Mouse (Mus musculus) embryonic facial prominence, embryonic 10.5 days (tissue): ENCODE measurements at regions not wholly inside any gene's neighbourhood (a gene's known extent, or its start where the extent isn't known, plus 50 kb on each side); places are given as distances from the start of the nearest gene placed in this dataset.
A peak's percentile ranks its signal among the peaks of the same experiment; 100 is the strongest.

ENCODE experiments used
- DNase-seq: peaks from one replicate; pipeline ENCODE4 v3.0.0-alpha.2; 2017; ENCODE audit warnings: low spot score
- H3K27ac ChIP-seq: fragments of 300-500 bp; sonication (generic); replicated peaks from 2 replicates; pipeline ENCODE4 v1.5.1; 2016; ENCODE audit warnings: mild to moderate bottlenecking
- H3K27me3 ChIP-seq: fragments of 300-500 bp; sonication (generic); replicated peaks from 2 replicates; pipeline ENCODE4 v1.6.1; 2016; ENCODE audit warnings: low read depth, mild to moderate bottlenecking; ENCODE audit not compliant: poor library complexity, severe bottlenecking
- H3K36me3 ChIP-seq: fragments of 300-500 bp; sonication (generic); replicated peaks from 2 replicates; pipeline ENCODE4 v1.6.1; 2016; ENCODE audit warnings: mild to moderate bottlenecking, moderate library complexity
- H3K4me1 ChIP-seq: fragments of 300-500 bp; sonication (generic); 2 replicates; pipeline ENCODE4 v1.6.1; 2016
- H3K4me3 ChIP-seq: fragments of 300-500 bp; sonication (generic); 2 replicates; pipeline ENCODE4 v1.5.1; 2016; ENCODE audit warnings: mild to moderate bottlenecking, moderate library complexity
- H3K9me3 ChIP-seq: fragments of 300-500 bp; sonication (generic); 2 replicates; pipeline ENCODE4 v1.6.1; 2016; ENCODE audit warnings: mild to moderate bottlenecking
- WGBS: fragments of 180-500 bp; shearing (Covaris S2); methylation state at CpG from one replicate; pipeline ENCODE4 v1.1.7; 2016; 5-methylcytosine and 5-hydroxymethylcytosine counted together

DNA sequence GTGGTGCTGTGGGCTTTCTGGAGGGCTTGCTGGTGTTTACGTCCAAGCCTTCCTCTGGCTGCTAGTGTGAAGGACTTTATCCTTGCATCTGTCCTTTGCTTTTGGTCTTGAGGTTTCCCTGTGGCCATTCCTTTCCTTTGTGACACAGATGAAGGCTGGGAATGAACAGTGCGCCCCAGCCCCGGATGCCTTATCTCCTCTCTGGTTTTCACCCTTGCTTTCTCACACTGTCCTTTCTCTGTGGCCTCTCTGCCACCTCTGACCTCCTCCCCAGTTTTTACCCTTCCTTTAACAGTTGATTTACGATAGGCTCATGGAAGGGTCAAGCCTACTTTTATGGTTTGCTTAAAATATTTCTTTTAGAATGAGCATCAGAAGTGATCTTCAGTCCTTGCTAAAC lies 53.2 kb downstream of the Gas1 start:
- peaks cover 38% of the 10 kb centered on the region for H3K4me1 ChIP-seq
- H3K9me3 ChIP-seq = no peaks in the 10 kb centered on the region
- 0 out of 2 replicates have a peak overlapping the region, but pooled peaks have one; percentile 10 for H3K27ac ChIP-seq
- no peak for DNase-seq
- no peak overlapping the region for H3K4me3 ChIP-seq
- H3K27me3 ChIP-seq = peaks cover 39% of the 10 kb centered on the region
- H3K36me3 ChIP-seq = no peaks in the 10 kb centered on the region
- 51% methylated on average over 4 of the region's 4 CpGs for WGBS

DNA sequence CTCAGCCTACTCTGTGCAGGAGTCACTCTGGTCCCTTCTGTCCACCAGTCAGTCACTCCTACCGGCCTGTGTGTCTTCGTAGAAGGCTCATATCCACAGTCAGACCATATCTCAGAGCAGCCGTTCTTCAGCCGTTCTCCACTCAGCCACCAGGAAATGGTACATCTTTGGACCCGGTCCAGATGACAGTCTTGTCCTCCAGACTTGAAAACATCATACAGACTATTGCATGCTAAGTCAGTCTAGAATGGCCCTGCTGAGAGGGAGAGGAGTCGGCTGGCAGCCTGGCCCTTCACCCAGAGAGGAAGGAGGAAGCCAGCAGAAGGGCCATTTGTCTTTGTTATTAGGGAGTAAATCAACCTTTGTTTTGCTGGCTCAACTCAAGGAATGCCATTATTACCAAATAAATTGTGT lies 54.0 kb downstream of the Gas1 start:
- peaks cover 38% of the 10 kb centered on the region for H3K4me1 ChIP-seq
- H3K27me3 ChIP-seq = peaks cover 38% of the 10 kb centered on the region
- 0 out of 2 replicates have a peak, but pooled peaks cover 2% of the 10 kb centered on the region for H3K9me3 ChIP-seq
- 73% methylated on average over 6 of the region's 6 CpGs for WGBS
- H3K27ac ChIP-seq = no peak overlapping the region
- H3K36me3 ChIP-seq = no peaks in the 10 kb centered on the region
- DNase-seq = no peak
- no peak overlapping the region for H3K4me3 ChIP-seq

DNA sequence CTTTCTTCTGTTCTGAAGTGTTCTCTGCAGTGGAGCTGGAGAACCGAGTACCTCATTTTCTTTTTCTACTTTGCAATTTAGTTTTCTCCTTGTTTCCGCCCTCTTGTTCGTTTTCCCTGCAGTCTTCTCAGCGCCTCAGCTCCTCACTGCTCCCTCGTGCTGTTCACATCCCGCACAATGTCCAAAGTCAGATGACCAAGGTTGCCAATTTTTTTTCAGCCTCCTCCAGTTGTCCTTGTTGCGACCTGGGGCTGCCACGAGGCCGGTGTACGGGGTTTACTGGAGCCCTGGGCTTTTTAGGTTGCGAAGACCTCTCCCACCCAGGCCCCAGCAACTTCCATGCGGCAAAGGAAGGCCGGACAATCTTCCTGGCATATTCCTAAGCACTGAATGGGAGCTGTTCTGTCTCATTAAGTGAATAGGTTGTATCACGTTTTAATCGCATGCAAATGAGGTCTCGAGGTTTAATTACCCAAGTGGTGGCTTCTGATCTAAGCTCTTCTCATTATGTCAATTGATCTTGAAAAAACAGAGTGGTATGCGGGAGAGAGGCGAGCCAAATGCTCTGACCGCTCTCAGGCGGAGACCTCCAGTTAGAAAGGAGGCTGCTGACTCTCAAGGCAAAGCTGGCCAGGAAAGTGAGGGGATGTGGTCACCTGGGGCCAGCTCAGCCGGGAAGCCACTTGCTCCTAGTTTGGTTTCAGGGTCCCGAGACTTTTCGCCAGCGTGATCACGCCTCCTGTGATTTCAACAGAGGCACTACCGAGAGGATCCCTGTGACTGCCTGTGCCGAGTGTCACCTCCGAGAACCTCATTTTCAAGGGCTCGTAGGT lies 54.6 kb downstream of the Gas1 start:
- Histone ChIP-seq H3K27ac (no peak overlapping the region; the same call in 1 of the 2 replicates), H3K4me1 (peaks cover 38% of the 10 kb centered on the region), H3K36me3 (no peaks in the 10 kb centered on the region), H3K4me3 (no peak overlapping the region), H3K27me3 (peaks cover 32% of the 10 kb centered on the region), H3K9me3 (0 out of 2 replicates have a peak, but pooled peaks cover 2% of the 10 kb centered on the region)
- WGBS = 61% methylated on average over 29 of the region's 29 CpGs
- no peak for DNase-seq

DNA sequence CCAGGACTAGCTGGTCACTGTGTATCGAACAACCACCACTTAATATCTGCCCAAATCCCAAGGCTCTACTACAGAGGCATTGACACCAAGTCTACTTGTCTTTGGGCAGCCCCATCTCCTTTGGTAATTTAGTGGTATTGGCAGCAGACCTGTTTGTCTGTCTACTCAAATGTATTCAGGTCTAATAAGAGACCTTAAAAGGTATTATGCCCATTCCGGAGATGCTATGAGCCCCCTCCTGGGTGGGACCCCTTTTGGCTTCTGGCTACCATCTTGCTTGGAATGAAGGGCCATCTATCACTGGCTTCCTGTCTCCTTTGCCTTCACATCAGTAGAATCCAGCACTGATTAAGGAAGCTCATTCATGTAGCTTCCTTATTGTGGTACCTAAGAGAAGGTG lies 65.7 kb downstream of the Gas1 start:
- H3K36me3 ChIP-seq = no peaks in the 10 kb centered on the region
- H3K27ac ChIP-seq = peak overlapping the region; percentile 90
- H3K9me3 ChIP-seq = no peaks in the 10 kb centered on the region
- DNase-seq = no peak
- no peak overlapping the region for H3K4me3 ChIP-seq
- WGBS = 95% methylated on average over 2 of the region's 2 CpGs
- H3K4me1 ChIP-seq = peaks cover 26% of the 10 kb centered on the region
- H3K27me3 ChIP-seq = no peaks in the 10 kb centered on the region

DNA sequence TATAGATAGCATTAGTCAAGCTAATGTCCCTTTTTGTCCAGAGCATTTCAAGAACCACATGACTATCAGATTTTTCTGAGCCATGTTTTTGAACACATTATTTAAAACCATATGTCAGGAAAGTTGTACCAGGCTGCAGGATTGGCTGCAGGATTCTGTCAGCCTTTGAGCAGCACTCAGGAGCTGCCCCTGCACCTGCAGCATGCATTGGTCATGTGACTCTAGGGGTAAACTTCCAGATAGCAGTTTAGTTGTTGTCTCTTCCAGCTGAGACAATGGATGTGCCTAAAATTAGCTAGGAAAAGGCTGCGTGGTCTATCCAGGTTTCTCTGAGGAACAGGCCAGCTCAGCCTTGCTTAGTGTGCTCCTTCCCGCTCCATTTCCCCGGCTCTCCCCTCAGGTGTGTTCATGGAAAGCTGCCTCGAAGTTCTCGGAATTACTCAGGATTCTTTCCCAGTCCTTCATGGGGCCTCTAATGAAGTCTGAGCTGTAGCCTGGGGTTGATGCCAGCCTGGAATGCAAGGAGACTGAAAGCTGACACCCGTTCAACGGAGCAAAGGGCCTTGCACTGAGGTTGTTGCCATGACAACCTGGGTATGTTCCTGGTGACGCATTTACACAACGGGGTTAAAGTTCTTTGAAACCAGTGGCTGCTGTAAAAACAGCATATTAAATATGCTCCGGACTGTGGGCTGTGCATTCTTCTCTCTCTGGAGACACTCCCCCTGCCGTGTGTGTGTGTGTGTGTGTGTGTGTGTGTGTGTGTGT lies 66.9 kb downstream of the Gas1 start:
- Histone ChIP-seq H3K9me3 (no peaks in the 10 kb centered on the region), H3K27me3 (no peaks in the 10 kb centered on the region), H3K27ac (peak overlapping the region; percentile 90), H3K4me1 (peaks cover 26% of the 10 kb centered on the region), H3K4me3 (peak overlapping the region; percentile 44), H3K36me3 (no peaks in the 10 kb centered on the region)
- WGBS = 2% methylated on average over 11 of the region's 11 CpGs
- peak; percentile 90 for DNase-seq

DNA sequence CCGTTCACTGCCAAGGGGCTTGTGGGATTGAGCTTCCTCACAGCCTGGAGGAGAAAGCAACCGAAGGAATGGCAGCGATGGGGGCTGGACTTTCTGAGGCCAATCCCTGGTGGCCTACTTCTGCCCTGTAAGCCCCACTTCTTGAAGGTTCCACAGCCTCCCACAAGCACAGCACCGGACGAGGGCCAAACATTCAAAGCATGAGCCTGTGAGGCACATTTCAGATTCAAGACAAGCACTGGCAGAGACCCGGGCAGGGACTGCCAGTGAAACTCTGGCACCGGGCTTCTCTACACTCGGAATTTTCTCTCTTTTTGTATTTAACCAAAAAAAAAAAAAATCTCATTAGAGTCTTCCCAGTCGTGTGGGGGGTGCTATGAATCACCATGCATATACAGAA lies 71.9 kb downstream of the Gas1 start:
- no peak overlapping the region for H3K27ac ChIP-seq
- no peak for DNase-seq

DNA sequence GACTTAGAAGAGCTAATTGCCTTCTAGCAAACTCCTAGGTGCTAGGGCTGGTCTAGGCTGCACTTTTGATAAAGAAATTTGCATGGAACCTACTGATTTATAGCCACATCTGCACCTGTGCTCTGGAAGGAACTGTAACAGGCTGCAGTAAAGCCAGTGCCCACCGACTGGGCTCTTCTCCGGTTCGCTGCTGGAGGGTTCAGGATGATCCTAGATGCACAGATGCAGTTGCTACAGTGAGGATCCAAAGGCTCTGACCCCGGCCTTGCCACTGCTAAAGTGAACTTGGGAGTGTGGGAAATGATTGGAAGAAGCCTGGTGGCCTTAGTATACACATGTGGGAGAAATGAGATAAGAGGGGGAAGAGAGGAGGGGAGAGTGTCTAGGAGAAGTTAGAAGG lies 75.5 kb downstream of the Gas1 start:
- WGBS = 79% methylated on average over 4 of the region's 4 CpGs
- DNase-seq = no peak
- no peak overlapping the region; the same call in 1 of the 2 replicates for H3K27ac ChIP-seq
- peaks cover 5% of the 10 kb centered on the region; the same call in 1 of the 2 replicates for H3K9me3 ChIP-seq
- 0 out of 2 replicates have a peak, but pooled peaks cover 2% of the 10 kb centered on the region for H3K27me3 ChIP-seq
- no peaks in the 10 kb centered on the region for H3K36me3 ChIP-seq
- no peak overlapping the region for H3K4me3 ChIP-seq
- H3K4me1 ChIP-seq = peaks cover 25% of the 10 kb centered on the region

More for the DNA sequence above, 71.9 kb downstream of the Gas1 start:
- H3K4me1 ChIP-seq = peaks cover 23% of the 10 kb centered on the region
- H3K9me3 ChIP-seq = peaks cover 5% of the 10 kb centered on the region; the same call in 1 of the 2 replicates
- H3K4me3 ChIP-seq = no peak overlapping the region
- H3K27me3 ChIP-seq = no peaks in the 10 kb centered on the region
- WGBS = 90% methylated on average over 9 of the region's 9 CpGs
- H3K36me3 ChIP-seq = no peaks in the 10 kb centered on the region

DNA sequence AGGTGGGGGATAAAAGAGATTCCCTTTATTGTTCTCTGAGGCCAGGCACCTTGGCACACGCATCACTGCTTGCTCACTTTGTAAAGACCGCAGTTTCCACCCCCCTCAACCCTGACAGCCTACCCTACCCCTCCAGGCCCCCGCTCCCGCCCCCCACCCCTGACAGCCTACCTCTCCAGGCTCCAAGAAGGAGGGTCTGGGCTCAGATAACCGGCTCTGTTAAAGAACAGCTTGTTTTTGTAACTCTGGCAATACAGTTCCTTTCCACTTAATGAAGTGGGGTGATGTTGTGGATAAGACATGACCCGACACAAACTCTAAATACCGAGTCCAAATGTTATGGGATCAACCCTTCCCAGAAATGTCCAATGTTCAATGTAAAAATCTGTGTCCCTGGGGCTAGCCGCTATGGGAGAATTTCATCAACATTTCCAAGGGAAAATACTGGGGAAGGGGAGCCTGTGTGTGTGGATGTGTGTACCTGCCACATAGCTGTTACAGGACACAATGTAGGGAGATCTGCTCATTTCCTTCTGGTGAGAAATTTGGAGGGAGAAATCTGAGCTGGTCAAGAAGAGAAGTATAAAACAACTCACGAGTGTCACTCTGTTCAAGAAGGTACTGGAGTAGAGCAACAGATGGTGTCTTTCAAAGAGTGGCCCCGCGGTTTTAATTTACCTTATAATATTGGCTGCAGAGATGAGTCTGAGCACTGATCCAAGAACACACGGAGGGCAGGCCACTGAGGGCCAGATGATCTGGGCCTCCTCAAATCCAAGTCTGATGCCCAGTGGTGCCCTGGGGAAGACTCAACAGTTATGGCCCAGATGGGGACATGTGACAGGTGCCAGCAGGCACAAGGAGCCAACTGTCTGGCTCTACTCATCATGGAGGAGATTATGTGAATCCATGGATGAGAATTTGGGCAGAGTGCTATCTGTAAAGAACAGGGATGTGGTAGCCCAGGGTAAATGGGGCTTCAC lies 76.7 kb downstream of the Gas1 start:
- H3K4me3 ChIP-seq = no peak overlapping the region
- no peak overlapping the region for H3K27ac ChIP-seq
- H3K36me3 ChIP-seq = no peaks in the 10 kb centered on the region
- 84% methylated on average over 12 of the region's 12 CpGs for WGBS
- 0 out of 2 replicates have a peak, but pooled peaks cover 3% of the 10 kb centered on the region for H3K27me3 ChIP-seq
- H3K9me3 ChIP-seq = peaks cover 5% of the 10 kb centered on the region; the same call in 1 of the 2 replicates
- H3K4me1 ChIP-seq = peaks cover 25% of the 10 kb centered on the region
- no peak for DNase-seq

DNA sequence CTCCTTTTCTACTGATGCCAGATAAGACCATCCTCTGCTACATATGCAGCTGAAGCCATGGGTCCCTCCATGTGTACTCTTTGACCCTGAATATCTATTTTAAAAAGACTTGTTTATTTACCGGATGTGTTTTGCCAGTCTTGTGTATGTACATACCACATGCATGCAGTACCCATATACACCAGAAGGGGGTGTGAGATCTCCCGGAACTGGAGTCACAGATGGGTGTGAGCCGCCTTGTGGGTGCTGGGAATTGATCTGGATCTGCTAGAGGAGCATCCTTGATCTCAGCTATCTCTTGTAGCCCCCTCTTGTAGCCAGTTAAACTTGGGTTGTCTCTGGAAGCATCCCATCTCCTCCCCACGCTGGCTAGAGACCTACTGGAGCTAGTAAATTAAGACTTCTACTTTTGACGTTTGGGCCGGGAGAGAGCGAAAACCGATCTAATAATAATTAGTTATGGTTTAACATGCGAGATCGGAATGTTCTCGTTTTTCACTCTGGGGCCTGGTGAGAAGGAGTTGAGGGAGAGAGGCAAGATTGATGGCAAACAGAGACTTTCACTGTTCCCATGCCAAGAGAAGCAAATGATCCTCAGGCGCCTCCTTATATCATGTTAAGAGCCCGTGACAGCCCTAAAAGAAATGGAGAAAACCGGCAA lies 77.6 kb downstream of the Gas1 start:
- peaks cover 25% of the 10 kb centered on the region for H3K4me1 ChIP-seq
- WGBS = 80% methylated on average over 14 of the region's 14 CpGs
- H3K27me3 ChIP-seq = 0 out of 2 replicates have a peak, but pooled peaks cover 3% of the 10 kb centered on the region
- peaks cover 5% of the 10 kb centered on the region; the same call in 1 of the 2 replicates for H3K9me3 ChIP-seq
- DNase-seq = no peak
- no peak overlapping the region for H3K4me3 ChIP-seq
- H3K36me3 ChIP-seq = no peaks in the 10 kb centered on the region
- no peak overlapping the region; the same call in 1 of the 2 replicates for H3K27ac ChIP-seq

DNA sequence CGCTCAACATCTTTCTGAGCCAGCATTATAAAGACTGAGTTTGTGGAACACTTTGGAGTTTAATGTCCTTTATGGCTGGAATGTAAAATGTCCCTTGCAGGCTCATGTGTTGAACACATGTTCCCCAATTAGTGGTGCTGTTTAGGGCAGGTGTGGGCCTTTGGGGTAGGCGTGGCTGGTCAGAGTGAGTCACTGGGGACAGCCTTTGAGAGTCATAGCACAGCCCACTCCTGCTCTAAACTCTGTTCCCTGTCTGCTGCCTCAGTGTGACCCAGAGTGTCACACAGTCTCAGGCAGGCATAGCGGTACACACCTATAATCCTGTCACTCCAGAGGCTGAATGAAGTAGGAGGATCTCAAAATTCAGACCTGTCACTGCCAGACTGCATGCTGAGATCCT lies 78.8 kb downstream of the Gas1 start:
- Histone ChIP-seq H3K9me3 (no peaks in the 10 kb centered on the region), H3K4me3 (no peak overlapping the region), H3K4me1 (peaks cover 25% of the 10 kb centered on the region), H3K27me3 (0 out of 2 replicates have a peak, but pooled peaks cover 3% of the 10 kb centered on the region), H3K36me3 (no peaks in the 10 kb centered on the region), H3K27ac (no peak overlapping the region)
- no peak for DNase-seq
- 83% methylated on average over 3 of the region's 3 CpGs for WGBS

DNA sequence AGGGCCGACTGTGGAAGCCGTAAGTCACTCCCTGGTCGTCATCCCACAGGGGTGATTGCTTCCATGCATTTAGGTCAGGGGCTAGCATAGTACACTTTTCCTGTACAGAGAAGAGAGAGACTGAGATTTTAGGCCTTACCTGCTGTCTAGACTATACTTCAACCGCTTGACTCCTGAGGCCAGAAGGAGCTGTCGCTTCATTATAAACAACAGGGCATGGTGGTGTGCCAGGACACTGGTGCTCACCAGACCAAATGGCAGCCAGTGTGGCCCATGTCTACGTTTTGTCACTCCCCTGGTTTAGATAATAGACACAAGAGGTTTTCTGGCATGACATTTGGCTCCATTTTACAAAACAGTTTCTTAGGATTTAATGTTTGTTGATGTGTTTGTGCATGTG lies 79.4 kb downstream of the Gas1 start:
- WGBS = 68% methylated on average over 6 of the region's 6 CpGs
- H3K36me3 ChIP-seq = no peaks in the 10 kb centered on the region
- peaks cover 25% of the 10 kb centered on the region for H3K4me1 ChIP-seq
- no peaks in the 10 kb centered on the region for H3K9me3 ChIP-seq
- DNase-seq = no peak
- 0 out of 2 replicates have a peak, but pooled peaks cover 3% of the 10 kb centered on the region for H3K27me3 ChIP-seq
- H3K4me3 ChIP-seq = no peak overlapping the region
- peak overlapping the region; percentile 31; the same call in 1 of the 2 replicates for H3K27ac ChIP-seq
